Mouse (Mus musculus) T-cell, adult 66 days (primary cell): ENCODE results near the gene Wap. TPM values are rescaled to one million over a fixed set of nuclear protein-coding genes. Genes with fewer than 3 reads are reported as not detected.

Experiments used
- total RNA-seq, 2 experiments: library from RNA; stranded (reverse); gene quantifications; 3 replicates in 1 of 2; 4 replicates in 1 of 2; pipeline ENCODE4 v1.2.4; 2023

The Wap gene
- total RNA-seq = not detected

DNA sequence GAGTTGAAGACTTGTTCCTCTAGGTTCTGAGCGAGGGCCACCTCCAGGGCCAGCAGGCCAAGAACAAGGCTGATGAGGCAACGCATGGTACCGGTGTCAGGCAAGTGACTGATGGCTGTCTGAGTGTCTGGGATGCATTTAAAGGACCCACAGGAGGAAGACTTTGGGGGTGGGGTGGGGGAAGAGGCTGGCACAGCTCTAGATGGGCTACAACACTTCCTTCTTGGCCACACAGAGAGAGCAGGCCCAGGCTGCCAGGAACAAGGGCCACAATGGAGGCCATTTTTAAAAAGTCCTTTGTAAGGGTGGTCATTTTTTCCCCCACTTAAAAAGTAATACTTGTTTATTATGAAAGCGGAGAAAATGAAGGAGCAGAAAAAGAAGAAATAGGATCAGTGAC, at the start of gene Wap:
Wap (minus strand) TSS at position 101 of the 400 bp plus-strand sequence.

DNA sequence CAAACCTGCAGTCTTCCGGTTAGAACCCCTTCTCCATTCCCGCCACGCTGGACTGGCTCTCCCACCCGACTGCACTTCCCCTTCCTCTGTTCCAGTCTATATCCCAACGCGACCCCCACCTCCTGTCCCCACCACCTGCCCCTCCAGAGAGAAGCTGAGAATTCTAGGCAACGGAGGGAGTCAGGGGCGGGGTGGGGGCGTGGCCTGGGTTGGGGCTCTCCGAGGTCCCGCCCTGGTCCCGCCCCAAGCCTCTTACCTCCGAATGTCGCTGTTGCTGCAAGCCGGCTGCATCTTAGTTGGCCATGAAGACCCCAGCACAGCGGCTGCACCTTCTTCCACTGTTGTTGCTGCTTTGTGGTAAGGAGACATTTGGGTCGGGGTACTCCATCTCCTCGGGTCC, 19.8 kb upstream of the Wap start, which contains the start of gene Ramp3:
Ramp3 (plus strand) TSS at position 251 of the 400 bp plus-strand sequence.

DNA sequence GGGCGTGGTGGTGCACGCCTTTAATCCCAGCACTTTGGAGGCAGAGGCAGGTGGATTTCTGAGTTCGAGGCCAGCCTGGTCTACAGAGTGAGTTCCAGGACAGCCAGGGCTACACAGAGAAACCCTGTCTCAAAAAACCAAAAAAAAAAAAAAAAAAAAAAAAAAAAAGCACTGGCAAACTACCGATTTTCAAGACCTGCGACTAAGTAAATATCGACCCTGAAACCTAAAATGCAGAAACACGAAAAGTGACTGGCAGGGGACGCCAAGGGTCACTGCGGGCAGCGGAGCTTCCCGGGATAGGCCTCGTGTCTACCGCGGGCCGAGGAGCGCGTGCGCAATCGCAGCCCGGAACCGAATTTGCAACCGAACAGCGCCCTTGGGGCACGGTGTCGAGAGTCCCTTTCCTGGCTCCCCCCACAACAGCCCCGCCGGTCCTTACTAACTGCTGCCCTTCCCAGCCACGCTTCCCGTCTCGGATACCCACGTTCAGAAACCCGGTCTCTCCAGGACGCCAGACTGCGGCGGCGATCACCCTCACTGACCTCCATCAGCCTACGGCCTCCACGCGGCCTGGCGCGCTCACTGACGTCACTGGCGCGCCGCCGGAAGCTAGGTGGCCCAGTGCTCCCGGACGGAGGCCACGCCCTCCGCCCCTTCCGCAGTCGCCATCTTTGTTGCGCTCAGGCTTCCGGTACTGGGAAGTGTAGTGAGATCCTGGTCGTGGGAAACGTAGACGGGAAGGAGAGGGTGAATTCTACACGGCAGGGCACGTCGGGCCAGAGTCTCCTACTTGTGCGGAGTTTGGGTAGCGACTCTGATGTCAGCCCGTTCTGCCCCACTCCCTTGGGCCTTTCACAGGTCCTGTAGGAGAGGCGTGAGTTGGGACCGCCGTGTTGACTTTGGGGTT, 12.7 kb downstream of the Wap start, which contains the start of gene Tbrg4:
Tbrg4 (minus strand) TSS at position 590 of the 910 bp plus-strand sequence.

DNA sequence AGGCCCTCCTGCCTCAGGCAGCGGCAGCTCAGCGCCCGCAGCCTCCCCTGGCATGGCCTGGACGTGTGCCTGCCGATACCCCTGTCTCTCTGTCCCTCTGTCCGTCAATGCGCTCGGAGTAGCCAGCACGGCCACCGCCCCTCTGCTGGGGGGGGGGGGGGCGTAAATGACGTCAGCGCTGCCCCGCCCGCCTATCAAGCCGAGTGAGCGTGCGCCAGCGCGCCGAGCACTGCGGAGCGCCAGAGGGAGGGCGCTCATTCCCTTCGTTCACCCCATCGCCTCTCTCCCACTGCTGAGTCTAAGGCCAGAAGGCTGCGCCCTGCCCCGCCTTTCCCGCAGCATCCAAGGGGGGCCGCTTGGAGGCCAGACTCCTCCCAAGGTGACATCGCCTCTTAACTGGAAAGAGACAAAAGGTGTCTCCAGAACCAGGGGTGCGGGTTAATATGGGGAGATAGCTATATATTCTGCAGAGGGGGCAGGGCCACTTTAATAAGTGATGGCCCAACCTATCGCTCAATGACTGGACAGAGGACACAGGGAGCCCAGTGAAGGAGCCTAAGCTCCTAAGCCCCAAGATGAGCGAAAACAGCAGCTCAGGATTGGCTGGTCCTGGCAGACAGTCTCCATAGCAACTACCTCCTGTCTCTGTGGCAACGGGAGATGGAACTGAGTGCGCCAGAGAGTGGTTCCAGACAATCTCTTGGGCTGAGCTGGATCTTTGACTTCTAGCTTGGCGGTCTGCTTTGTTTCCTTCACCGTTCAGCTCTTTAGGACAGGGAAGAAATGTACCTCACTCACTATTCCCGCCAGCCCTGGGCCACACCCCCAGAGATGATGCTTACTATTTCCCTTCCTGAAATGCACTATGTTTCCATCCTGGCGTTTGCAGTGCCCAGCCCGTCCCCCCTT, 32.7 kb downstream of the Wap start, which contains the start of gene Nacad:
Nacad (minus strand) TSS at position 563 of the 909 bp plus-strand sequence.

Other genes starting within 250 kb of the Wap start
- gene Zmiz2, start 249.6 kb downstream of the Wap start, total RNA-seq = 100 to 1,000 TPM; 101 to 103 TPM
- gene Ppia, start 223.2 kb downstream of the Wap start, total RNA-seq = 1,000 to 10,000 TPM; 1,227 to 1,397 TPM
- gene H2afv, start 194.2 kb downstream of the Wap start, total RNA-seq = 10 to 100 TPM; 57.6 to 60.1 TPM
- 10 to 100 TPM; 67.2 to 67.4 TPM for gene Purb, start 162.7 kb downstream of the Wap start, total RNA-seq
- gene Myo1g, start 117.7 kb downstream of the Wap start, total RNA-seq = 100 to 1,000 TPM; 203 to 212 TPM
- gene Ccm2, start 91.8 kb downstream of the Wap start, total RNA-seq = 100 to 1,000 TPM; 288 to 325 TPM
- gene Nacad, start 32.6 kb downstream of the Wap start, total RNA-seq = under 1 TPM; 0.26 to 0.98 TPM
- gene Tbrg4, start 12.6 kb downstream of the Wap start, total RNA-seq = 100 to 1,000 TPM; 140 to 145 TPM
- gene Ramp3, start 19.9 kb upstream of the Wap start, total RNA-seq = 10 to 100 TPM; 18.9 to 19.4 TPM
- gene Gm11983, start 199.0 kb upstream of the Wap start, total RNA-seq = not detected